Mouse (Mus musculus): Measurements from ENCODE around the gene Cyb561d2.

DNA sequence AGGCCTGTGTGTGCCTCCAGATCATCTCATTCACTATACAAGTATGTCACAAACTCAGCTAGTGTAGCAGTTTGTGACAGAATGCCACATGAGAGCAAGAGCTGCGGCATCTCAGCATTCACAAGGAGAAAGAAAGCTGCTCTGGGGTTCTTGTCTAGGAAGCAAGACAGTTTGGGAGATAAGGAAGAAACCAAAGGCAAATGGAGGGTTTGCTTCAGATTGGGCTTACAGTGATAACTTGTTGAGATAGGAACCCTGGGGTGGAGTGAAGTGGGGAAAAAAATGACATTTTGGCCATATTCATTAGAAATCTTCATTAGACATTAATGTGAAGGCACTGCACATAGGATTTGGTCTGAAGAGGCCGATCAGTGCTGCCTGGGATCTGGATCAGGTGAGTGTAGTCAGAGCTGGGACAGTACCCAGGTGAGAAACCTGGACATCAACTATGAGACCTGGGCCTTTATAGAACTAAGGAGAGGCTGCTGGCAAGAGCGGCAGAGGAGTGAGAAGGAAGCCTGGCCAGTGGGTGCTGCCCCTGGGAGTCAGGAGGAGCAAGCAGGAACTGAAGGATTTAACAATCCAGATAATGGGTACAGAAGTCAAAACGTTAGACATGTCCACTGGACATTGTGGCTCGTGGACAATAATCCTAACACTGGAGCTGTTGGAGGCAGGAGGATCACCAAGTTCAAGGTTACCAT is 10.8 kb upstream of the Cyb561d2 start:
- TF ChIP-seq CTCF (IDR thresholded peaks at IDR 0.05; ENCODE audit: control insufficient read depth, insufficient read depth, insufficient replicate concordance, low read depth, low read length): no peak
- TF ChIP-seq POLR2A (IDR thresholded peaks at IDR 0.05; ENCODE audit: control insufficient read depth, low read depth, low read length): no peak

Measured in testis, adult 2 months (tissue).